Mouse (Mus musculus) neural tube, embryonic 15.5 days (tissue): ENCODE data around the gene Acot11. TPM values are rescaled to one million over a fixed set of nuclear protein-coding genes. Genes with fewer than 3 reads are reported as not detected.
"Not testable (repeated sequence)": the region's sequence is repeated elsewhere in the genome, so short reads cannot be mapped to it uniquely, and the experiment has no call there.

Source experiments
- ATAC-seq: fragments of 200-750 bp; cut with Nextera tagmentation; 2 replicates; pipeline ENCODE4 v1.8.0; 2017; ENCODE audit warnings: mild to moderate bottlenecking, moderate TSS enrichment, moderate library complexity; ENCODE audit not compliant: low FRiP score
- H3K27ac ChIP-seq: fragments of 300-500 bp; sonication (generic); replicated peaks from 2 replicates; pipeline ENCODE4 v1.5.1; 2015; ENCODE audit warnings: mild to moderate bottlenecking, inconsistent platforms
- H3K27me3 ChIP-seq: fragments of 300-500 bp; sonication (generic); replicated peaks from 2 replicates; pipeline ENCODE4 v1.6.1; 2015; ENCODE audit warnings: inconsistent platforms
- H3K36me3 ChIP-seq: fragments of 300-500 bp; sonication (generic); 2 replicates; pipeline ENCODE4 v1.6.1; 2015; ENCODE audit warnings: inconsistent platforms
- H3K4me1 ChIP-seq: fragments of 300-500 bp; sonication (generic); 2 replicates; pipeline ENCODE4 v1.6.1; 2015; ENCODE audit warnings: inconsistent platforms
- H3K4me2 ChIP-seq: fragments of 300-500 bp; sonication (generic); 2 replicates; pipeline ENCODE4 v1.6.1; 2015; ENCODE audit warnings: inconsistent platforms, mild to moderate bottlenecking, moderate library complexity
- H3K4me3 ChIP-seq: fragments of 300-500 bp; sonication (generic); replicated peaks from 2 replicates; pipeline ENCODE4 v1.5.1; 2015; ENCODE audit warnings: mild to moderate bottlenecking, inconsistent platforms
- H3K9ac ChIP-seq: fragments of 300-500 bp; sonication (generic); replicated peaks from 2 replicates; pipeline ENCODE4 v1.6.1; 2015; ENCODE audit warnings: mild to moderate bottlenecking, inconsistent platforms
- H3K9me3 ChIP-seq: fragments of 300-500 bp; sonication (generic); replicated peaks from 2 replicates; pipeline ENCODE4 v1.6.1; 2016; ENCODE audit warnings: inconsistent platforms
- WGBS: fragments of 180-500 bp; shearing (Covaris S2); methylation state at CpG from one replicate; pipeline ENCODE4 v1.1.7; 2015; ENCODE audit warnings: mixed read lengths; 5-methylcytosine and 5-hydroxymethylcytosine counted together
- polyA plus RNA-seq: library from polyadenylated mRNA; unstranded; fragments of >200 nt; fragmentation: Nextera tagmentation; extraction: Ambion mirVana; gene quantifications from 2 replicates; pipeline ENCODE4 v1.2.1, GENCODE M21; 2015

The Acot11 gene
- polyA plus RNA-seq, 1 experiment from 2014 or later = 2.4 TPM

GRCm38 (mm10) chr4:106764166-106764565 lies 40.6 kb downstream of the Acot11 start:
- Histone ChIP-seq H3K36me3 (no peaks in the 10 kb centered on the region), H3K9ac (no peak overlapping the region), H3K9me3 (no peaks in the 10 kb centered on the region), H3K4me2 (no peak overlapping the region), H3K4me1 (no peaks in the 10 kb centered on the region), H3K4me3 (no peak overlapping the region), H3K27me3 (no peaks in the 10 kb centered on the region), H3K27ac (no peak overlapping the region)
- 72% methylated on average over 7 of the region's 7 CpGs for WGBS
- ATAC-seq = no peak

- WGBS = 89% methylated on average over 6 of the region's 6 CpGs
- Histone ChIP-seq H3K36me3 (no peaks in the 10 kb centered on the region), H3K4me2 (no peak overlapping the region), H3K9ac (no peak overlapping the region), H3K4me1 (peaks cover 15% of the 10 kb centered on the region), H3K27ac (no peak overlapping the region), H3K4me3 (no peak overlapping the region), H3K9me3 (no peaks in the 10 kb centered on the region), H3K27me3 (no peaks in the 10 kb centered on the region)
- ATAC-seq = no peak
Observed at GRCm38 (mm10) chr4:106751726-106752125, 53.1 kb downstream of the Acot11 start.

- peak; percentile 90 for ATAC-seq
- H3K4me1 ChIP-seq = peaks cover 15% of the 10 kb centered on the region
- H3K4me2 ChIP-seq = peak overlapping the region; percentile 51
- no peaks in the 10 kb centered on the region for H3K27me3 ChIP-seq
- H3K9me3 ChIP-seq = no peaks in the 10 kb centered on the region
- H3K4me3 ChIP-seq = peak overlapping the region; percentile 29
- peak overlapping the region; percentile 45 for H3K27ac ChIP-seq
- 3% methylated on average over 7 of the region's 7 CpGs for WGBS
- H3K9ac ChIP-seq = peak overlapping the region; percentile 26; the same call in 1 of the 2 replicates
- H3K36me3 ChIP-seq = no peaks in the 10 kb centered on the region
Observed at GRCm38 (mm10) chr4:106749699-106750098, 55.1 kb downstream of the Acot11 start.

- 77% methylated on average over 1 of the region's 1 CpGs for WGBS
Observed at GRCm38 (mm10) chr4:106747001-106747580, 57.7 kb downstream of the Acot11 start.

GRCm38 (mm10) chr4:106745862-106746261 lies 58.9 kb downstream of the Acot11 start:
- ATAC-seq = no peak
- H3K27ac ChIP-seq = no peak overlapping the region
- no peaks in the 10 kb centered on the region for H3K27me3 ChIP-seq
- H3K4me1 ChIP-seq = peaks cover 15% of the 10 kb centered on the region
- no peaks in the 10 kb centered on the region for H3K36me3 ChIP-seq
- no peaks in the 10 kb centered on the region for H3K9me3 ChIP-seq
- no peak overlapping the region for H3K9ac ChIP-seq
- no peak overlapping the region for H3K4me3 ChIP-seq
- WGBS = 80% methylated on average over 7 of the region's 7 CpGs
- H3K4me2 ChIP-seq = no peak overlapping the region

More at GRCm38 (mm10) chr4:106747001-106747580, 57.7 kb downstream of the Acot11 start:
- ATAC-seq = no peak
- no peaks in the 10 kb centered on the region for H3K27me3 ChIP-seq
- no peak overlapping the region for H3K4me3 ChIP-seq
- no peaks in the 10 kb centered on the region for H3K9me3 ChIP-seq
- H3K36me3 ChIP-seq = no peaks in the 10 kb centered on the region
- no peak overlapping the region for H3K9ac ChIP-seq
- no peak overlapping the region for H3K27ac ChIP-seq
- no peak overlapping the region for H3K4me2 ChIP-seq
- H3K4me1 ChIP-seq = peaks cover 15% of the 10 kb centered on the region

- Histone ChIP-seq H3K4me3 (no peak overlapping the region), H3K4me2 (no peak overlapping the region), H3K9ac (no peak overlapping the region), H3K4me1 (no peaks in the 10 kb centered on the region), H3K36me3 (no peaks in the 10 kb centered on the region), H3K27me3 (no peaks in the 10 kb centered on the region), H3K9me3 (no peaks in the 10 kb centered on the region), H3K27ac (no peak overlapping the region)
- no peak for ATAC-seq
- WGBS = 59% methylated on average over 3 of the region's 3 CpGs
Observed at GRCm38 (mm10) chr4:106737904-106738303, 66.9 kb downstream of the Acot11 start.

- not testable (repeated sequence) for H3K9me3 ChIP-seq, H3K27ac ChIP-seq, H3K9ac ChIP-seq, H3K4me2 ChIP-seq, H3K36me3 ChIP-seq, ATAC-seq, H3K27me3 ChIP-seq, H3K4me3 ChIP-seq, H3K4me1 ChIP-seq
- WGBS = 96% methylated on average over 1 of the region's 1 CpGs
Observed at GRCm38 (mm10) chr4:106736884-106737283, 67.9 kb downstream of the Acot11 start.

GRCm38 (mm10) chr4:106733636-106734035 lies 71.2 kb downstream of the Acot11 start, which contains the start of gene Fam151a:
Gene Fam151a (plus strand): TSS chr4:106733889.
- Histone ChIP-seq H3K36me3 (no peaks in the 10 kb centered on the region), H3K27me3 (no peaks in the 10 kb centered on the region), H3K9ac (no peak within 1 kb of the TSS), H3K4me2 (no peak within 1 kb of the TSS), H3K27ac (no peak within 1 kb of the TSS), H3K4me1 (no peaks in the 10 kb centered on the region), H3K9me3 (no peaks in the 10 kb centered on the region), H3K4me3 (no peak within 1 kb of the TSS)
- WGBS = 66% methylated on average over 4 of the region's 4 CpGs
- no peak for ATAC-seq

- Histone ChIP-seq H3K27ac (no peak within 1 kb of the TSS), H3K9ac (no peak within 1 kb of the TSS), H3K4me3 (no peak within 1 kb of the TSS), H3K4me1 (no peaks in the 10 kb centered on the region), H3K36me3 (no peaks in the 10 kb centered on the region), H3K4me2 (no peak within 1 kb of the TSS), H3K27me3 (no peaks in the 10 kb centered on the region), H3K9me3 (no peaks in the 10 kb centered on the region)
- no peak for ATAC-seq
- WGBS = 86% methylated on average over 7 of the region's 7 CpGs
Observed at GRCm38 (mm10) chr4:106730814-106731213, 74.0 kb downstream of the Acot11 start, which contains the start of gene Mroh7. Gene Mroh7 (minus strand): TSS chr4:106730925.

- no peak for ATAC-seq
- no peak overlapping the region for H3K9ac ChIP-seq
- no peak overlapping the region for H3K4me3 ChIP-seq
- H3K9me3 ChIP-seq = no peaks in the 10 kb centered on the region
- no peak overlapping the region for H3K27ac ChIP-seq
- no peaks in the 10 kb centered on the region for H3K36me3 ChIP-seq
- H3K4me1 ChIP-seq = no peaks in the 10 kb centered on the region
- WGBS = 89% methylated on average over 4 of the region's 4 CpGs
- H3K27me3 ChIP-seq = no peaks in the 10 kb centered on the region
- H3K4me2 ChIP-seq = no peak overlapping the region
Observed at GRCm38 (mm10) chr4:106720631-106721030, 84.2 kb downstream of the Acot11 start.

- no peak overlapping the region for H3K27ac ChIP-seq
- ATAC-seq = no peak
- no peaks in the 10 kb centered on the region for H3K9me3 ChIP-seq
- H3K36me3 ChIP-seq = no peaks in the 10 kb centered on the region
- no peak overlapping the region for H3K4me3 ChIP-seq
- no peaks in the 10 kb centered on the region for H3K27me3 ChIP-seq
- no peak overlapping the region for H3K4me2 ChIP-seq
- no peaks in the 10 kb centered on the region for H3K4me1 ChIP-seq
- no peak overlapping the region for H3K9ac ChIP-seq
- WGBS = 90% methylated on average over 6 of the region's 6 CpGs
Observed at GRCm38 (mm10) chr4:106713622-106714021, 91.2 kb downstream of the Acot11 start.

- no peak overlapping the region for H3K4me3 ChIP-seq
- H3K9me3 ChIP-seq = no peaks in the 10 kb centered on the region
- H3K4me1 ChIP-seq = peaks cover 20% of the 10 kb centered on the region
- peak overlapping the region; percentile 36; the same call in 1 of the 2 replicates for H3K4me2 ChIP-seq
- H3K27ac ChIP-seq = no peak overlapping the region
- ATAC-seq = peak; percentile 26; the same call in 1 of the 2 replicates
- under 1% methylated on average over 8 of the region's 8 CpGs for WGBS
- no peaks in the 10 kb centered on the region for H3K36me3 ChIP-seq
- no peaks in the 10 kb centered on the region for H3K27me3 ChIP-seq
- no peak overlapping the region for H3K9ac ChIP-seq
Observed at GRCm38 (mm10) chr4:106708408-106708807, 96.4 kb downstream of the Acot11 start.
